Mouse (Mus musculus) B cell, adult 67 days (primary cell): ENCODE results near the gene Extl2. TPM values are rescaled to one million over a fixed set of nuclear protein-coding genes. Genes with fewer than 3 reads are reported as not detected.

Experiments
- total RNA-seq, 2 experiments: library from RNA; stranded (reverse); gene quantifications; 4 replicates each; pipeline ENCODE4 v1.2.4; 2023

Gene Extl2
- total RNA-seq: 1 to 10 TPM; 2.9 to 3.0 TPM

DNA sequence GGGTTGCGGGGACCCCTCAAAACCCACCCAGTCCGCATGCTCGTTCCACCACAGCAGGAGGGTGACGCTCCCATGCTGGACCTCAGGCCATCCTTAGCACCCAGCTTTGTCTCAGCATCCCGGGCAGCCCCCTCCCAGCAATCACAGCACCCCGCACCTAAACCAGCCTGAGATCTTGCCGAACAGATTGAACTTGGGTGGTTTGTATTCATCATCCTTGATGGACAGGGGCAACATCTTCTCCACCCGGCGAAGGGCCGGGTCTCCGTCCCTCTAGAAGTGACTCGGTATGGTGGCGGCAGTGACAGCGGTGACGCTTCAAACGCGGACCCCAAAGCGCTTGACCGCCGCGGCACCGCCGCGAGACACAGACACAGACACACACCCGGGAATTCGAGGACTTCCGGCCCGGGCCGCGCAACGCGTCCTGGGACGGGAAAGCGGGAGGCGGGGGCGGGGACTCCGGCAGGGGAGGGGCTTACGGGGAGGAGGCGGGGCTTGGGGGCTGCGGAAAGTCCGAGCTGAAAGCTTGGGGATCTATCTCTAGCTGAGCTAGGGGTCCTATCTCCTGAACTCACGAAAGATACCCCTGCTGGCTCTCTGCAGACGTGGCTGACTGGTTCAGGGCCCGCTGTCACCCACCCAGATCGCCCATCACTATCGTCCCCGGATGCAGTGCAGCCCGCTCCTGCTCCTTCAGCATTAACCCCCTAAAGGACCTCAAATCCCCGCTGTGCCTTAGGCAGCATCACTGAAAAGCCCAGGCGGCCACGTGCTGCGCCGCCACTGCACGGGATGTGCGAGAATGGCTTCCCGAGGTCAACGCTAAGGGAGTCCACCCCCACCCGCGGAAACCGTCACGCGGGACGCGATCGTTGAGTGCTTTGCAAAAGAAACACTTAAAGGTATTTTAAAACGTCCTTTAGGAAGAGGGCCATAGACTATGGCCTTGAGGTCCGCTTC, at the start of gene Extl2, which contains the start of gene Slc30a7:
Gene Extl2, plus strand, starts transcription at position 485 of the 963 bp plus-strand sequence.
Gene Slc30a7, minus strand, starts transcription at position 429 of the 963 bp plus-strand sequence.

Other genes with a start within 250 kb of the Extl2 start
- gene Dph5, start 119.6 kb upstream of the Extl2 start, total RNA-seq: 10 to 100 TPM; 61.7 to 72.2 TPM
- gene Slc30a7, start 56 bp upstream of the Extl2 start, total RNA-seq: 10 to 100 TPM; 33.6 to 43.9 TPM
- gene Vcam1, start 122.2 kb downstream of the Extl2 start, total RNA-seq: 1 to 10 TPM; 2.6 to 8.0 TPM
- gene Gpr88, start 246.0 kb downstream of the Extl2 start, total RNA-seq: not detected